Mouse (Mus musculus) CH12.LX (cell line): ENCODE results near the gene Jarid2. TPM values are rescaled to one million over a fixed set of nuclear protein-coding genes. Genes with fewer than 3 reads are reported as not detected.

Experiments used
- DNase-seq: peaks from one replicate; pipeline ENCODE4 v3.0.0-alpha.2; 2013; ENCODE audit errors: extremely low read depth
- H3K27ac ChIP-seq: 2 replicates; pipeline ENCODE4 v1.5.1; 2012; ENCODE audit warnings: low read depth, mild to moderate bottlenecking, control low read depth, moderate library complexity; ENCODE audit not compliant: insufficient read depth
- H3K27me3 ChIP-seq: replicated peaks from 2 replicates; pipeline ENCODE3; 2012; ENCODE audit warnings: inconsistent platforms
- H3K36me3 ChIP-seq, 2 experiments: replicated peaks in 1 of 2; 2 replicates each; pipeline versions ENCODE3 to v1.6.1; 2012; ENCODE audit warnings: inconsistent platforms in 1 of 2, low read length in 1 of 2, mild to moderate bottlenecking in 1 of 2, mixed read lengths in 1 of 2, moderate library complexity in 1 of 2; ENCODE audit not compliant: control insufficient read depth in 1 of 2, insufficient read depth in 1 of 2
- H3K4me1 ChIP-seq, 2 experiments: 2 replicates each; pipeline ENCODE4 v1.6.1; 2012; ENCODE audit warnings: inconsistent platforms in 1 of 2, moderate library complexity in 1 of 2; ENCODE audit not compliant: insufficient read depth in 2 of 2, control insufficient read depth in 1 of 2
- H3K4me2 ChIP-seq: 2 replicates; pipeline ENCODE4 v1.6.1; 2012; ENCODE audit warnings: low read depth, mild to moderate bottlenecking, control low read depth; ENCODE audit not compliant: poor library complexity, insufficient read depth, severe bottlenecking
- H3K4me3 ChIP-seq, 3 experiments: fragments of 150-350 bp in 1 of 3; sonication (generic) in 1 of 3; replicated peaks in 1 of 3; 2 replicates each; pipeline versions ENCODE3 to v1.5.1; 2011 to 2012; ENCODE audit warnings: low read depth in 2 of 3, low read length in 2 of 3, mild to moderate bottlenecking in 2 of 3, moderate library complexity in 2 of 3, control low read depth in 1 of 3, improper control_type of control experiment in 1 of 3, inconsistent platforms in 1 of 3, mixed read lengths in 1 of 3; ENCODE audit not compliant: poor library complexity in 1 of 3
- H3K79me2 ChIP-seq: replicated peaks from 2 replicates; pipeline ENCODE4 v1.6.1; 2012; ENCODE audit warnings: mild to moderate bottlenecking, moderate library complexity; ENCODE audit not compliant: control insufficient read depth, poor library complexity, insufficient read depth, severe bottlenecking; ENCODE audit errors: extremely low read depth
- H3K9ac ChIP-seq: 2 replicates; pipeline ENCODE4 v1.6.1; 2012; ENCODE audit warnings: low read depth, mild to moderate bottlenecking, control low read depth, moderate library complexity; ENCODE audit not compliant: insufficient read depth
- H3K9me3 ChIP-seq: replicated peaks from 2 replicates; pipeline ENCODE3; 2012; ENCODE audit warnings: low read length, inconsistent platforms, mixed read lengths
- CHD2 ChIP-seq: IDR thresholded peaks from 2 replicates; pipeline ENCODE4 v1.6.1; 2011; ENCODE audit warnings: low read length, improper control_type of control experiment
- EP300 ChIP-seq: IDR thresholded peaks from 2 replicates; pipeline ENCODE4 v1.6.1; 2011; ENCODE audit warnings: low read length, improper control_type of control experiment
- ETS1 ChIP-seq: conservative IDR thresholded peaks from 2 replicates; pipeline ENCODE4 v1.6.1; 2012; ENCODE audit warnings: low read depth, mild to moderate bottlenecking, inconsistent platforms, low read length, improper control_type of control experiment, moderate library complexity
- IRF4 ChIP-seq: IDR thresholded peaks from 2 replicates; pipeline ENCODE4 v1.6.1; 2014; ENCODE audit warnings: low read depth, mild to moderate bottlenecking, inconsistent platforms, low read length, improper control_type of control experiment
- JUN ChIP-seq: IDR thresholded peaks from 2 replicates; pipeline ENCODE4 v1.6.1; 2011; ENCODE audit warnings: low read depth, mild to moderate bottlenecking, low read length, improper control_type of control experiment, moderate library complexity; ENCODE audit not compliant: insufficient read depth
- MAFK ChIP-seq: IDR thresholded peaks from 2 replicates; pipeline ENCODE4 v1.6.1; 2011; ENCODE audit warnings: low read length, improper control_type of control experiment; ENCODE audit not compliant: insufficient replicate concordance
- MXI1 ChIP-seq: IDR thresholded peaks from 2 replicates; pipeline ENCODE4 v1.6.1; 2011; ENCODE audit warnings: mild to moderate bottlenecking, low read depth, low read length, improper control_type of control experiment
- MYC ChIP-seq: IDR thresholded peaks from 2 replicates; pipeline ENCODE4 v1.6.1; 2011; ENCODE audit warnings: low read depth, mild to moderate bottlenecking, improper control_type of control experiment, low read length
- NRF1 ChIP-seq: IDR thresholded peaks from 2 replicates; pipeline ENCODE4 v1.6.1; 2014; ENCODE audit warnings: low read depth, mild to moderate bottlenecking, inconsistent platforms, low read length, improper control_type of control experiment, moderate library complexity
- PAX5 ChIP-seq: IDR thresholded peaks from 2 replicates; pipeline ENCODE4 v1.6.1; 2012; ENCODE audit warnings: low read length, inconsistent platforms, mixed read lengths
- POLR2AphosphoS2 ChIP-seq: IDR thresholded peaks from 2 replicates; pipeline ENCODE4 v1.6.1; 2011; ENCODE audit warnings: low read depth, low read length, improper control_type of control experiment
- RAD21 ChIP-seq: IDR thresholded peaks from 2 replicates; pipeline ENCODE4 v1.6.1; 2011; ENCODE audit warnings: low read depth, mild to moderate bottlenecking, low read length, improper control_type of control experiment, moderate library complexity
- TBP ChIP-seq: conservative IDR thresholded peaks from 2 replicates; pipeline ENCODE4 v1.6.1; 2011; ENCODE audit warnings: low read depth, low read length, improper control_type of control experiment
- USF1 ChIP-seq: IDR thresholded peaks from 2 replicates; pipeline ENCODE4 v1.6.1; 2014; ENCODE audit warnings: low read depth, mild to moderate bottlenecking, inconsistent platforms, low read length, improper control_type of control experiment
- USF2 ChIP-seq: conservative IDR thresholded peaks from 2 replicates; pipeline ENCODE4 v1.6.1; 2011; ENCODE audit warnings: low read depth, low read length, improper control_type of control experiment
- ZKSCAN1 ChIP-seq: IDR thresholded peaks from 2 replicates; pipeline ENCODE4 v1.6.1; 2012; ENCODE audit warnings: low read depth, inconsistent platforms, low read length, improper control_type of control experiment, borderline replicate concordance
- ZMIZ1 ChIP-seq: IDR thresholded peaks from 2 replicates; pipeline ENCODE4 v1.6.1; 2012; ENCODE audit warnings: low read depth, mild to moderate bottlenecking, inconsistent platforms, low read length, improper control_type of control experiment
- dilution Hi-C: fragments of 300-500 bp; cut with MboI; formaldehyde crosslinking; loops from 2 replicates; pipeline ENCODE4 v1.14.3; 2020; ENCODE audit warnings: low sequenced_read_pairs; ENCODE audit not compliant: extremely low pct_unique_long_range_greater_than_20kb, extremely low pct_ligation_motif_present
- in situ Hi-C: fragments of 300-500 bp; cut with MboI; formaldehyde crosslinking; loops from 3 replicates; pipeline ENCODE4 v1.14.3; 2019; ENCODE audit warnings: low sequenced_read_pairs, low pct_ligation_motif_present, low pct_unique_long_range_greater_than_20kb, mixed read lengths
- polyA plus RNA-seq: library from polyadenylated mRNA; unstranded; fragments of >175 nt; gene quantifications from 2 replicates; pipeline ENCODE4 v1.2.1, GENCODE M21; 2012; ENCODE audit warnings: low read depth; ENCODE audit not compliant: insufficient read length
- total RNA-seq, 2 experiments: library from RNA; depleted of rRNA; stranded (reverse); fragments of 300-350 nt in 1 of 2; fragments of >200 nt in 1 of 2; gene quantifications; 2 replicates each; pipeline ENCODE4 v1.2.3; 2012 to 2014

Gene Jarid2
- total and polyA plus RNA-seq, 3 experiments = 4.5 to 10.9 (median 7.8) TPM

DNA sequence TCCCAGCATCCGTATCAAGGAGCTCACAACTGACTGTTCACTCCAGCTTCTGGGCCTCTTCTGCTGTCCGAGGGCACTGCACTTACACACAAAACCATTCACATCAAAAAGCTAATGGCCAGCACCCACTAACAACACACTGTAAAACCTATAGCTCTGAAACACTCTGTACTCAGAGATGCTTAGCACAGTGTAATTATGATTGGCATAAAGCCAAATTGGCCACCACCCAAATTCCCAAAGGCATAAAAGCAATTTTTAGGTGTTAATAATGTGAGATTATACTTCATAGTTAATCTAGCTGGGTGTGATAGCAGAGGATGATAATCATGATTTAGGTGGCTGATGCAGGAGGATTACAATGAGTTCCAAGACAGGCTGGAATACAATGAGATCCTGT lies 214.3 kb downstream of the Jarid2 start:
- Histone ChIP-seq H3K9ac (no peak overlapping the region), H3K4me1 (peaks cover 2 to 12% of the 10 kb centered on the region in 2 experiments; a peak in 3 of 4 replicates), H3K27me3 (no peaks in the 10 kb centered on the region), H3K79me2 (no peaks in the 10 kb centered on the region), H3K4me2 (no peak overlapping the region), H3K9me3 (no peaks in the 10 kb centered on the region), H3K27ac (no peak overlapping the region), H3K36me3 (peaks cover 0 to 59% of the 10 kb centered on the region in 2 experiments), H3K4me3 (no peak overlapping the region)
- in situ Hi-C loops = no loop called here
- TF ChIP-seq POLR2AphosphoS2 (no peak), RAD21 (no peak), ETS1 (no peak), ZKSCAN1 (no peak), ZMIZ1 (no peak), USF2 (no peak), JUN (no peak), IRF4 (no peak), PAX5 (no peak), MXI1 (no peak)
- dilution Hi-C loops = no loop called here
- DNase-seq = no peak

DNA sequence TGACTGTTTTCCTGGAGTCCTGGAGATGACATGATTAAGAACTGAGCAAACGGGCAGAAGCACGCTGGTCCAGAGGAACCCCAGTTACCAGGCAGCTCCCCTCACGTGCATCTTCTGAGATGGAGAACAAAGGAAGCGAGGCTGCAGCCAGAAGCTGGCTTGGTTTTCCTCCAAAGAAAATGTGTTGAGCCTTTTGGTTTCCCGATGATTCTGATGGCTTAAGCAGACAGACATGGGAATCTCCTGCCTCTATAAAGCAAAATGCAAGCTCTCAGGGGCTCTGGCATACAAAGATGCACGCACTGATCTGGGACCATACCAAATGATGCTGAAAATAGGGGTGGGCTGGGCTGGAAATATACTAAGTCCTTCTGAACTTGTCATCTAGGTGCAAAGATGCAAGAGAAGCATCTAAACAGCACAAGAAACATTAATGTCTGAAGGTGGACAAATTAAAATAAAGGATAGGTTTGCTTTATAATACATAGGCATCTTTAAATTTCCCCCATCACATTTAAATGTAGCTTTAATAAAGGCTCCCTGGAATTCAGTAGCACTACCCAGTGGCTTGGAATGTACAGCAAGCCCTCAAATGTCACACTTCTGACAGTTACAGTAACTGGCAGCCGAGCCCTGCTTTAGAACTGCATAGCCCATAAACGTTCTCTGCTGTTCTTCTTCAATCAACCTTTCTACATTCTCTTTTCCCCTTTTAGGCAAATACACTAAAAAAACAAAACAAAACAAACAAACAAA lies 217.8 kb downstream of the Jarid2 start:
- H3K9ac ChIP-seq = no peak overlapping the region
- H3K4me2 ChIP-seq = no peak overlapping the region
- H3K4me1 ChIP-seq = peaks cover 0 to 7% of the 10 kb centered on the region in 2 experiments; a peak in 1 of 4 replicates
- H3K27me3 ChIP-seq = no peaks in the 10 kb centered on the region
- no peak for TF ChIP-seq MAFK
- TF ChIP-seq IRF4 = no peak
- no peak for TF ChIP-seq ZKSCAN1
- TF ChIP-seq MYC = no peak
- no peak for TF ChIP-seq CHD2
- no peak for TF ChIP-seq MXI1
- TF ChIP-seq NRF1 = no peak
- no peak for TF ChIP-seq TBP
- no peak for TF ChIP-seq USF1
- no peak for TF ChIP-seq EP300
- H3K79me2 ChIP-seq = no peaks in the 10 kb centered on the region
- peaks cover 4 to 62% of the 10 kb centered on the region in 2 experiments for H3K36me3 ChIP-seq
- no peak overlapping the region for H3K27ac ChIP-seq
- no peak for DNase-seq
- in situ Hi-C loops = no loop called here
- H3K9me3 ChIP-seq = no peaks in the 10 kb centered on the region
- no peak overlapping the region for H3K4me3 ChIP-seq
- dilution Hi-C loops = no loop called here
